Mouse (Mus musculus) thymus, adult 2 months (tissue): ENCODE measurements around the gene Usp54.

Source experiments
- CTCF ChIP-seq: fragments of 200-500 bp; IDR thresholded peaks from 2 replicates; pipeline ENCODE4 v1.5.1; 2012; ENCODE audit warnings: mild to moderate bottlenecking, control low read depth, low read length, moderate library complexity, borderline replicate concordance; ENCODE audit not compliant: control insufficient read depth, poor library complexity, insufficient read depth; ENCODE audit errors: extremely low read depth
- POLR2A ChIP-seq: fragments of 200-500 bp; IDR thresholded peaks from 2 replicates; pipeline ENCODE4 v1.6.1; 2012; ENCODE audit warnings: mild to moderate bottlenecking, low read length, control low read depth, moderate library complexity; ENCODE audit not compliant: control insufficient read depth, poor library complexity, insufficient read depth; ENCODE audit errors: extremely low read depth

GRCm38 (mm10) chr14:20639918-20640619, 794 bp downstream of the Usp54 start:
- TF ChIP-seq CTCF: no peak
- no peak for TF ChIP-seq POLR2A
